Mouse (Mus musculus): ENCODE measurements around the gene Dgki. TPM values are rescaled to one million over a fixed set of nuclear protein-coding genes. Genes with fewer than 3 reads are reported as not detected.

Dgki gene
- polyA plus RNA-seq, 1 experiment from 2014 or later, result 0.42 TPM

DNA sequence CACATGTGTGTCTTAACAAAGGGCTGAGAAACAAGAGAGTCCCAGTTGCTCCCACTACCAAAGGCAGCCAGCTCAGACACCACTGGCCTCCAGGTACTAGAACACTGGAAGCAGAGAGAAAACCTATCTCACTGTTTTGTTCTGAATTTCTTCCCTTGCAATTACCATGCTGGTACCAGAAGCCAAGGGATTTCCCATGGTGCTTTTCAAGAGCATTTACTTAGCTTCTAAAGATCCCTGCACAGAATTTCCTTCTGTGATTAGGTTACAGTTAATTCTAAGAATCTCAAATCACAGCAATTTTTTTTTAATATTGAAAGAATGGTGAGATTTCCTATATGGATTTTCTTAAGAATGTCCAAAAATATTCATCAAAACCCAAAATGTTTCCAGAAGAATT lies 458.8 kb downstream of the Dgki start:
- no peaks in the 10 kb centered on the region for H3K27me3 ChIP-seq (replicated peaks; ENCODE audit: control insufficient read depth, insufficient read depth, low read length)
- H3K27ac ChIP-seq (ENCODE audit: low read depth, low read length), result no peak overlapping the region
- H3K4me3 ChIP-seq (ENCODE audit: low read depth, low read length), result no peak overlapping the region
- H3K9me3 ChIP-seq (ENCODE audit: control insufficient read depth), result no peaks in the 10 kb centered on the region
- no peaks in the 10 kb centered on the region for H3K36me3 ChIP-seq (ENCODE audit: control insufficient read depth, insufficient read depth)
- no peak overlapping the region for H3K9ac ChIP-seq (ENCODE audit: low read depth, low read length)
- TF ChIP-seq CTCF (IDR thresholded peaks at IDR 0.05; ENCODE audit: low read depth), result no peak
- H3K4me1 ChIP-seq (replicated peaks; ENCODE audit: control insufficient read depth, insufficient read depth, low read length), result no peaks in the 10 kb centered on the region
- H3K4me2 ChIP-seq (replicated peaks; ENCODE audit: low read depth), result no peak overlapping the region
- ATAC-seq, result no peak

DNA sequence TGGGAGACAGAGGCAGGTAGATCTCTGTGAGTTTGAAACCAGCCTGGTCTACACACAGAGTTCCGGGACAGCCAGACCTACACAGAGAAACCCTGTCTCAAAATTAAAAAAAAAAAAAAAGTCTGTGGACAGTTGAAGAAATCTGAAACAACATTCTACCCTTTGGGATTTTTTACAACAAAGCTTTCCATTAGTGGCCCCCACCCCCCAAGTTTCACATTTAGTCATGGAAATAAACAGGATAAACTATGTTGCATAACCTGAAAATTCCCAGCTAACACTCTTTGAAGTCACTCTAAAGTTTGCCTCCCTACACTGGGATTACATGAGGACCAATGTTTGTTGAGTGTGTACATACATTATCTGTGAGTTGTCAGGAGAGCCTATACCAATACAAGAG lies 461.2 kb downstream of the Dgki start:
- WGBS, result 100% methylated on average over 1 of the region's 1 CpGs
- Histone ChIP-seq H3K4me2 (replicated peaks; ENCODE audit: low read depth) (no peak overlapping the region), H3K27me3 (replicated peaks; ENCODE audit: control insufficient read depth, insufficient read depth, low read length) (no peaks in the 10 kb centered on the region), H3K27ac (ENCODE audit: low read depth, low read length) (no peak overlapping the region), H3K4me1 (replicated peaks; ENCODE audit: control insufficient read depth, insufficient read depth, low read length) (no peaks in the 10 kb centered on the region), H3K9me3 (ENCODE audit: control insufficient read depth) (no peaks in the 10 kb centered on the region), H3K36me3 (ENCODE audit: control insufficient read depth, insufficient read depth) (no peaks in the 10 kb centered on the region), H3K9ac (ENCODE audit: low read depth, low read length) (no peak overlapping the region), H3K4me3 (ENCODE audit: low read depth, low read length) (no peak overlapping the region)
- no peak for TF ChIP-seq CTCF (IDR thresholded peaks at IDR 0.05; ENCODE audit: low read depth)
- no peak for ATAC-seq

DNA sequence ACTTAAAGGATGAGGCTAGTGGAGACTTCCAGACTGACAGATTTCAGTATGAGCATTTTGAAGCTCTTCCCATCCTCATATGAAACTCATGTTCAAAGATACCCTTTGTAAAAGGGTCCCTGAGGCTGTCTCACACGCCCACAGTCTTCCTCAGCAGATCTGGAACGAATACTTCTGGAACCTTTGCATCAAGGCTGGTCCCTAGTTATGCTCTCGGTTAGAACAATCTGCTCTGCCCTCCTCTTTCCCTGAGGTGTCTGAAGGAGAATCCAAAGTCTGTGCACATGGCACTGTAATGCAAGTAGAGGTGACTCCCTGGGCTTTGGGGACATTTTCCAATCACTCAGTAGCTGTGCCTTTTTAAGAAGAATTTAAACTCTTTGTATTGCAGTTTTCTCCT lies 464.6 kb downstream of the Dgki start:
- Histone ChIP-seq H3K27ac (ENCODE audit: low read depth, low read length) (no peak overlapping the region), H3K9me3 (ENCODE audit: control insufficient read depth) (no peaks in the 10 kb centered on the region), H3K4me2 (replicated peaks; ENCODE audit: low read depth) (no peak overlapping the region), H3K4me3 (ENCODE audit: low read depth, low read length) (no peak overlapping the region), H3K4me1 (replicated peaks; ENCODE audit: control insufficient read depth, insufficient read depth, low read length) (no peaks in the 10 kb centered on the region), H3K27me3 (replicated peaks; ENCODE audit: control insufficient read depth, insufficient read depth, low read length) (no peaks in the 10 kb centered on the region), H3K36me3 (ENCODE audit: control insufficient read depth, insufficient read depth) (no peaks in the 10 kb centered on the region), H3K9ac (ENCODE audit: low read depth, low read length) (no peak overlapping the region)
- no peak for ATAC-seq
- 86% methylated on average over 3 of the region's 3 CpGs for WGBS
- TF ChIP-seq CTCF (IDR thresholded peaks at IDR 0.05; ENCODE audit: low read depth), result no peak

- Histone ChIP-seq H3K4me3 (ENCODE audit: low read depth, low read length) (no peak overlapping the region), H3K4me2 (replicated peaks; ENCODE audit: low read depth) (no peak overlapping the region), H3K27ac (ENCODE audit: low read depth, low read length) (no peak overlapping the region), H3K9ac (ENCODE audit: low read depth, low read length) (no peak overlapping the region), H3K4me1 (replicated peaks; ENCODE audit: control insufficient read depth, insufficient read depth, low read length) (no peaks in the 10 kb centered on the region), H3K9me3 (ENCODE audit: control insufficient read depth) (no peaks in the 10 kb centered on the region), H3K36me3 (ENCODE audit: control insufficient read depth, insufficient read depth) (no peaks in the 10 kb centered on the region), H3K27me3 (replicated peaks; ENCODE audit: control insufficient read depth, insufficient read depth, low read length) (no peaks in the 10 kb centered on the region)
- TF ChIP-seq CTCF (IDR thresholded peaks at IDR 0.05; ENCODE audit: low read depth), result no peak
- no peak for ATAC-seq
- 79% methylated on average over 4 of the region's 4 CpGs for WGBS
Observed at GRCm38 (mm10) chr6:36834695-36835265, 465.2 kb downstream of the Dgki start.

GRCm38 (mm10) chr6:36832681-36833080 lies 467.3 kb downstream of the Dgki start:
- Histone ChIP-seq H3K4me2 (replicated peaks; ENCODE audit: low read depth) (no peak overlapping the region), H3K9me3 (ENCODE audit: control insufficient read depth) (no peaks in the 10 kb centered on the region), H3K36me3 (ENCODE audit: control insufficient read depth, insufficient read depth) (no peaks in the 10 kb centered on the region), H3K4me3 (ENCODE audit: low read depth, low read length) (no peak overlapping the region), H3K9ac (ENCODE audit: low read depth, low read length) (no peak overlapping the region), H3K4me1 (replicated peaks; ENCODE audit: control insufficient read depth, insufficient read depth, low read length) (no peaks in the 10 kb centered on the region), H3K27me3 (replicated peaks; ENCODE audit: control insufficient read depth, insufficient read depth, low read length) (no peaks in the 10 kb centered on the region), H3K27ac (ENCODE audit: low read depth, low read length) (no peak overlapping the region)
- 83% methylated on average over 4 of the region's 4 CpGs for WGBS
- ATAC-seq, result no peak
- TF ChIP-seq CTCF (IDR thresholded peaks at IDR 0.05; ENCODE audit: low read depth), result no peak

DNA sequence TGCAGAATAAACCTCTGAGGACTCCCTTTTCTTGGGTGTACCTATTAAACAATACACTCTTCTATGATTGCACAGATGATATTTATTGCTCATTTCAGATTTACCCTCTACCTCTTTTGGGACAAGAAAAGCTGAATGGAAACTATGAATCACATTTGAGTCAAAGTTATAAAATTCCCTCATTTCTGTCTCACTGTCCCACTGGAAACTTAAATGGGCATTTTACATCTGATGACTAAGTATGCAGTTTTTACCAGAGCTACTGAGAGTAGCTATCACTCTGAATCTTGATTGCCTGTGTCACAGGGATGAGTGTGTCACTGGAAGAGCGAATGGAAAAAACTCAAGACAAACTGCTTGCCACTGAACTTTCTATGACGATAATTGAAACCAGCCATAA lies 467.8 kb downstream of the Dgki start:
- Histone ChIP-seq H3K36me3 (ENCODE audit: control insufficient read depth, insufficient read depth) (no peaks in the 10 kb centered on the region), H3K9ac (ENCODE audit: low read depth, low read length) (no peak overlapping the region), H3K4me1 (replicated peaks; ENCODE audit: control insufficient read depth, insufficient read depth, low read length) (no peaks in the 10 kb centered on the region), H3K4me3 (ENCODE audit: low read depth, low read length) (no peak overlapping the region), H3K27ac (ENCODE audit: low read depth, low read length) (no peak overlapping the region), H3K27me3 (replicated peaks; ENCODE audit: control insufficient read depth, insufficient read depth, low read length) (no peaks in the 10 kb centered on the region), H3K4me2 (replicated peaks; ENCODE audit: low read depth) (no peak overlapping the region), H3K9me3 (ENCODE audit: control insufficient read depth) (no peaks in the 10 kb centered on the region)
- TF ChIP-seq CTCF (IDR thresholded peaks at IDR 0.05; ENCODE audit: low read depth), result no peak
- WGBS, result 78% methylated on average over 2 of the region's 2 CpGs
- ATAC-seq, result no peak

DNA sequence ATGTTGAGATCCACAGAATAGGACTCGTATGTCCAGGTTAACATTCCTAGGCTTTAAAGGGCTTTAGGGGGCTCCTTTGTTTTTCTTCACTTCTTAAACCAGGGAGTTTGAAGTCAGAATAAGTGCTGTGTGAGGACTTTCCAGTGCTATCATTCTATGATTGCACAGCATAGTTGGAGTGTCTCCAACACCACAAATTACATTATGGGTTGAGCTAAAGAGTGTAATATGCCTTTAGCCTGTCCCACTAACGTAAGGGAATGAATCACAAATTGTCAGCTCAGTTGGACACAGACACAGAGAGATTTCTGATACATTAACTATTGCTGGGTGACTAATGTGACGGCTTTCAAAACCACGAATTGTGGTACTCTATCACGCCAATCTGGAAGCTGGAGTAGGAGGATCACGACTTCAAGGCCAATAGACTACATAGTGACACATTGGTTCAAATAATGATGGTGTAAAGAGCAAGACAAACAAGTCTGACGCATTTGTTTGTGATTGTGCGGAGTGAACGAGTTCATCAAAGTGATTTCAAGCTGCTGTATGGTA lies 469.5 kb downstream of the Dgki start:
- 77% methylated on average over 9 of the region's 9 CpGs for WGBS
- H3K27me3 ChIP-seq (replicated peaks; ENCODE audit: control insufficient read depth, insufficient read depth, low read length), result no peaks in the 10 kb centered on the region
- ATAC-seq, result no peak
- H3K27ac ChIP-seq (ENCODE audit: low read depth, low read length), result no peak overlapping the region
- no peak for TF ChIP-seq CTCF (IDR thresholded peaks at IDR 0.05; ENCODE audit: low read depth)
- H3K36me3 ChIP-seq (ENCODE audit: control insufficient read depth, insufficient read depth), result no peaks in the 10 kb centered on the region
- no peak overlapping the region for H3K9ac ChIP-seq (ENCODE audit: low read depth, low read length)
- no peaks in the 10 kb centered on the region for H3K4me1 ChIP-seq (replicated peaks; ENCODE audit: control insufficient read depth, insufficient read depth, low read length)
- H3K4me2 ChIP-seq (replicated peaks; ENCODE audit: low read depth), result no peak overlapping the region
- no peak overlapping the region for H3K4me3 ChIP-seq (ENCODE audit: low read depth, low read length)
- no peaks in the 10 kb centered on the region for H3K9me3 ChIP-seq (ENCODE audit: control insufficient read depth)
